Mouse (Mus musculus) mouse embryonic stem cell (cell line): ENCODE measurements around the gene Dpp6.

ENCODE experiments used
- in situ Hi-C, 2 experiments: fragments of 300-500 bp; cut with MboI; formaldehyde crosslinking; loops; 1 replicate in 1 of 2; 3 replicates in 1 of 2; pipeline ENCODE4 v1.14.3; 2019 to 2020; ENCODE audit warnings: low sequenced_read_pairs in 2 of 2, low pct_unique_long_range_greater_than_20kb in 1 of 2, mixed read lengths in 1 of 2; ENCODE audit not compliant: unreplicated experiment in 1 of 2

Dpp6 gene

GRCm38 (mm10) chr5:27658165-27658564 lies 841.2 kb downstream of the Dpp6 start:
- in situ Hi-C loops = no loop called here

DNA sequence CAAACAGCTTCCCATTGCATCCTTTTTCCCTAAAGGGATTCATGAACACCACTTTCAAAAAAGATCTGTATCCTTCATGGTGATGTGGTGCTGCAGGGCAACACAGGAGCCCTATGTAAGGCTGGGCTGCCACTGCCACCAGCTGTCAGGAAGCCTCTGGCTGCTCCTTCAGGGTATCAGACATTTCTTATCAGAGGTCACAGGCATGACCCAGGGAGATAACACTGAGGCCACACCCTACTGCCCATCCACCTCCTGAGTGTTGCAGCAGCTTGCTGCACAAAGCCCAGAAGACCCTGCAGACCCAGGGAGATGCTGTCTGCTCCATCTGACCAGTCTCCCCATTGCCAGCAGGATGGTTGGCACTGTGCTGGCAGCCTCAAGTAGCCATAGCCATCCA lies 841.6 kb downstream of the Dpp6 start:
- in situ Hi-C loops = no loop called here

DNA sequence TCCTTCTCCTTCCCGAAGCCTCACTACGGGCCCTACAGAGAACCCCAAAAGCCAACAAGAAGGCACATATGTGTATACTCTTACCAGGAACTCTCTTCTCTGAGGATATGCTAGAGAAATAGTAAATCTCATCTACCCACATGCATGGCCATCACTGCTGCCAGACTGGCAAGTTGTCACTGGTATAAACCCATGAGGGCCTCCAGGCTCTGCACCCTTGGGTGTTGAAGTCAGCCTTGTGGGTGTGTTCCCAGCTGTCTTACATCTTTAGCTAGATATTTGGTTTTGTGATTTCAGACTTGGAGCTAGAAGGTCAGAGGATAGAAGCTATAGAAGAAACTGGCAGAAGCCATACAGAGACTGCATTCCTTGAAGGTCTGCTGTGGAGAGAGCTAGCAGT lies 842.0 kb downstream of the Dpp6 start:
- in situ Hi-C loops = no loop called here

DNA sequence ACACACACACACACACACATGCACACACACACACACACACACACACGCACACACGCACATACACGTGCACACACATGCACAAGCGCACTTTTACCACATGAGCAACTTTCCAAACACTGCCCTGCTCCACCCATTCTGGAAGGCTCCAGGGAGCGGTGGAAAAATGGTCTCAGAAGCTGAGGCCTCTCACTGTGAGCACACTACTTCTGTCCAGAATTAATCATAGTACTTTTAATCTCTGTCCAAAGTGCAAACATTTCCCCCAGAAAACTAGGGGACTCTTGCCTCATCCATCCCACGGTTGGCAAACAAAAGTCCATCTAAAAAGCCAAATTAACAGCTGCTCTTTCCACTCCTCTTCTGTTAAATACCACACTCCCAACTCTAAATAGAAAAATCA lies 842.8 kb downstream of the Dpp6 start:
- in situ Hi-C loops = no loop called here

- in situ Hi-C loops = no loop called here
Observed at GRCm38 (mm10) chr5:27664111-27664510, 847.1 kb downstream of the Dpp6 start.

DNA sequence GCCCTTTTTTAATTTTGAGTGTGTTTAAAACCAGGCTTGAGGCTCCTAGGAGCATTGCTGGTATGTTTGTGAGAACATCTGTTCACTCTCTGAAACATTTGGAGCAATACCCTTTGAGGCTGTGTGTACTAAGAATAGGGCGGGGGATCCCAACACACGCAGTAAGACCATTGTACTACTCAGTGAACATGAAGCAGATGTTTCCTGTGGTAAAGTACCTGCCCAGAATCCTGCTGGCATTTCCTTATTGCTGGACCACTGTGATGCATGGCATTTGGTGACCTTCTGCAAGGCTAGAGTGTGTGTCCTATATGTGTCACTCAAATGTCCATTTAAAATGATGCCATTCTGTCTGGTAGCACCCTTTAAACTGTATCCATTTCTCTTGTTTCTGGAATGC lies 854.5 kb downstream of the Dpp6 start:
- in situ Hi-C loops = no loop called here

- in situ Hi-C loops = no loop called here
Observed at GRCm38 (mm10) chr5:27677247-27677666, 860.3 kb downstream of the Dpp6 start.

DNA sequence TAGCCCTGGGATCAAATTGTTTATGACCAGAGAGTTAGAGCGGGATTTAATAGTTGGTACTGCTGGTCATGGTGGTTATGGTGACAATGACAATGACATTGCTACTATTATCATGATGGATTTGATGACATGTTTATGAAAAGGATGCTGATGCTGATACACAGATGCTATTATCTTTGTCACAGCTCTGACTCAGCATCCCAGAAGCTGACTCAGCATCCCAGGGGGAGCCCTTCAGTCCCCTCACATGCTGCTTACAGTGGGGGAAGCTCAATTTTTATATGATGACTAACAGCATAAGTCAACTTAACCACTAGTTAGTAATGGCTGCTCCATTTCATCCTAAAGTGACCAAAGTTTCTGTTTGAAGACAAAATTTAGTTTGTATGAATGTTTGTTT lies 862.1 kb downstream of the Dpp6 start:
- in situ Hi-C loops = no loop called here

- in situ Hi-C loops = no loop called here
Observed at GRCm38 (mm10) chr5:27680476-27680875, 863.5 kb downstream of the Dpp6 start.

- in situ Hi-C loops = no loop called here
Observed at GRCm38 (mm10) chr5:27685162-27685561, 868.2 kb downstream of the Dpp6 start.

- in situ Hi-C loops = no loop called here
Observed at GRCm38 (mm10) chr5:27685923-27686322, 868.9 kb downstream of the Dpp6 start.

- in situ Hi-C loops = no loop called here
Observed at GRCm38 (mm10) chr5:27687311-27687710, 870.3 kb downstream of the Dpp6 start.

GRCm38 (mm10) chr5:27702482-27702881 lies 885.5 kb downstream of the Dpp6 start:
- in situ Hi-C loops = no loop called here

GRCm38 (mm10) chr5:27705020-27705419 lies 888.0 kb downstream of the Dpp6 start:
- in situ Hi-C loops = no loop called here

- in situ Hi-C loops = no loop called here
Observed at GRCm38 (mm10) chr5:27706551-27706950, 889.5 kb downstream of the Dpp6 start.

DNA sequence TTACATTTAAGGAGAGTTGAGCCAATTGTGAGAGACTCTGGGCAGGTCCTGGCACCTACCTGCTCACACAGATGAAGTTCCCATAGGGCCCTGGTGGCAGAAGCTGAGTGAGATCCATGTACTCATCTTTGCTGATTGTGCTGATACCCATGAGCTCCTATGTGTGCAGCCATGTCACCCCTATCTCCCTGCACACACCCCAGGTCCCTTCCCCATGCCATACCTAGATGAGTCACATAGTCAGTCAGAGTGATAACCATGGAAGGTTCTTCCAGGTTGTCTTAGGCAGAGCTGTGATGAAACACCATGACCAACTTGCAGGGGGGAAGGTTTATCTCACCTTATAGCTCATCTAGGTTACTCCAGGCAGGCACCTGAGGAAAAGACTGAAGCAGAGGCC lies 890.3 kb downstream of the Dpp6 start:
- in situ Hi-C loops = no loop called here

DNA sequence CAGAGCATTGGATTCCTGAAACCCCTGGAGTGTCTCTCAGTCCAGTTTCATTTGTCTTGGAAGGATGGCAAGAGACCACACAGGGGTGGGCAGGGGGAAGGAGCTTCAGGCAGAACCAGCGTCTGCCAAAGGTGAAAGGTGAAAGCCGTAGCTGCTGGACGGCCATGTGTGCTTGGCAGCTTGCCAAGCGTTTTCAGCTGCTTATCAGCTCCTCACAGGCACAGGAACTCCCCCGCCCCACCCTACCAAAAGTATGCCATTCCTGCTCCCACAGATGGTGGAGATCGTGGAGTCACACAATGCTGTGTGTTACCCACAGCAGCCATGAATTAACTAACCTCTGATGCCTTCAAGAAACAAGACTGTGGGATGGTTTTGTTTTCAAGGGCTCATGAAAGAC lies 891.2 kb downstream of the Dpp6 start:
- in situ Hi-C loops = no loop called here

DNA sequence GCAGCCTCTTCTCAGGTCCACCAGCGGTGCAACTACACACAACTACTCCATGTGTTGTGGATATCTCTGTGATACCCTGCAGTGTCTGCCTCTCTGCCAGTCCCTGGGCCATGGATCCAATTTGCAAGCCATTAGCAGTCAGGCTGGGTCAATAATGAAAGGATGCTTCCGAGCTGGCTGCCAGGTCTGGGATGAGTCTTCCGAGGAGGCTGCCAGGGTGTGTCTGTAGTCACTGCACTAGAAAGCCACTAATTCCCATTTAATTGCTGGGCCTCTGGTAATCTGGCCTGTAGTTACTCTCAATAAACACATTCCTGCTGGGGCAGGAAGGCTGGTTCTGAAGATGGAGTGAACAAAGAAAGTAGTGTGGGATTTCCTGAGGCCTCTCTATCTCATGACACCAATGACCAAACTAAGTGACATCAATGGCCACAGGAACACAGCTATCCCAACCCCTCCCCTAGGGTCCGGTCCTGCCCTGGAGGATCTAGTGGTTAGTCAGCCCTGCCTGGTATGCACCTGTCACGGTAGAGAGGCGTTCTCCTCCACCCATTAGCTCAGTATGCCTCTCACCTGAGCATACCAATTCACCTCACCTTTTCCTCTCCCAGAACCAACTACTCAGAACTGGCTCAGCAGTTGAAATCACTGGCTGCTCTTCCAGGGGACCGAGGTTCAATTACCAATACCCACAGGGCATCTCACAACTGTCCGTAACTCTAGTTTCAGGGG lies 894.6 kb downstream of the Dpp6 start:
- in situ Hi-C loops = no loop called here

- in situ Hi-C loops = no loop called here
Observed at GRCm38 (mm10) chr5:27714356-27714755, 897.4 kb downstream of the Dpp6 start.

DNA sequence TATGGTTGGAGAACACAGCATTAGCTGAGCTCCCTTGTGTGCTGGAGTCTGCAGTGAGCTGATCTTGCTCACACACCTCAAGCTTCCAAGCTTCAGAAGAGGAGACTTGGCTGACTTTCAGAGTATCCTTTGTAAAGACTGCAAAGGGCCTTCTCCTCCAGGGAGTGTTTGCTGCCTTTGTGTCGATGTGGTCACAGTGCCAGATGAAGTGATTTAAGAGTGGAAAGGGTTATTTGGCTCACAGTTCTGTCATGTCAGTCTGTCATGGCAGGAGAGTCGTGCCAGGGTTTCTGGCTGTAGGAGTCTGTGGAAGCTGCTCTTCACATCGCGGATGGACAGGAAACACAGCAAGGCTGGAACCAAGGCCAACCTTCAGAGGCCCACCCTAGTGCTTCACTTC lies 899.0 kb downstream of the Dpp6 start:
- in situ Hi-C loops = no loop called here

- in situ Hi-C loops = no loop called here
Observed at GRCm38 (mm10) chr5:27717301-27717700, 900.3 kb downstream of the Dpp6 start.
